Mouse (Mus musculus): ENCODE data around the gene Fbln1. TPM values are rescaled to one million over a fixed set of nuclear protein-coding genes. Genes with fewer than 3 reads are reported as not detected.

Fbln1 gene
- total RNA-seq, 2 experiments from 2014 or later: 64.1 to 77.4 TPM

- no peak for DNase-seq (ENCODE audit: low spot score in 2 of 2)
These were observed 27.5 kb downstream of the Fbln1 start for GRCm38 (mm10) chr15:85233251-85233611.

DNA sequence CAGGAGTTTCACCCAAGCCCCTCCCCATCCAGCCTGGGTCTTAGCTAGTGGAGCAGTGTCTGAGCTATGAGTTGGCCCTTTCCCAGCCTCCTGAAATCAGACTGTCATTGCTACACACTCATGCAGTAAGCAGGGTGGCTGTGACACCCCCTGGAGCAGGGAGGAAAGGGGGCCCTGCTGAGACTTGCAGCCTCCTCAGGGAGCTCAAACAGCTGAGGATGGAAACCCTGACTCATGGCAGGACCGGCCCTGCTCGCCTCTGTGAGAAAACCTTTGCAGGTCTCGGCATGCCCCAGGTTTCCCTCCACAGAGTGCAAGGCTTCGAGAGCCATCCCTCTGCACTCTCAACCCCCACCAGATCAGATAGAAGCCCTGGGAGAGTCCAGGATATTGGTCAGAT is 27.9 kb downstream of the Fbln1 start:
- no peak for DNase-seq (ENCODE audit: low spot score in 2 of 2)

- no peak for DNase-seq (ENCODE audit: low spot score in 2 of 2)
These were observed 33.3 kb downstream of the Fbln1 start for GRCm38 (mm10) chr15:85238821-85239745.

GRCm38 (mm10) chr15:85240086-85240485 is 34.3 kb downstream of the Fbln1 start:
- DNase-seq (ENCODE audit: low spot score in 2 of 2): no peak

GRCm38 (mm10) chr15:85241856-85242255 is 36.1 kb downstream of the Fbln1 start:
- DNase-seq (ENCODE audit: low spot score in 2 of 2): no peak

DNA sequence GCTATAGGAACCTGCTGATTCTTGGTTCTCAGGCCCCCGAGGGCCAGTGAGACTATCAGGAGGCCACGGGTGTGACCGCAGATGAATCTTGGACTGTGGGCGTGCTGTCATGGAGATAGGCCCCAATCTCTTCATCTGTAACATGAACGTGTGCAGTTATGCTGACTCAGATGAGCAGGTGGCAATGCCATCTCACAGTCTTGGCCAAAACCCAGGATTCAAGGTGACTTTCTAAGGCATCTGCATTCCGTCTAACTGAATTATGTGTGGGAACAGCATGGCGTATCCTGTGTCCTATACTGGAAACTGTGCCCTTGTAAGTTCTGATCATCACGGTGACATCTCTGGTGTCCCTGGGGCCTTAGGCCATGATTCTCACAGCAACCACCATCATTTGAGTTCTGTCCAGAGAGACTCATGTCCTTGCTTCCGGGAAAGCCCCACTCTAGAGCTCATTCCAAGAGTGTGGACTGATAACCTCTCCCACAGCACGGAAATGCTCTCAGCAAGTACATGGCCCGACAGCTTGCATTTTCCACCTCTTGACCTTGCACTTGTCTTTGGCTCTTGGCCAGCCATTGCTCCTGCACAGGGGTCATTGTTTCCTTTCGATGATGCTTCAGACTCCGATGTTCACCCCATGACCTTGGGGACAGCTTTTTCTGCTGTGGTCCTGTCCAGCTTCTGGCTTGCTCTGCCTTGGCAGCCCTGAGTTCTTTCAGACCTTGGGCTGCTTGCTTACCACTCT is 38.8 kb downstream of the Fbln1 start:
- no peak for DNase-seq (ENCODE audit: low spot score in 2 of 2)

DNA sequence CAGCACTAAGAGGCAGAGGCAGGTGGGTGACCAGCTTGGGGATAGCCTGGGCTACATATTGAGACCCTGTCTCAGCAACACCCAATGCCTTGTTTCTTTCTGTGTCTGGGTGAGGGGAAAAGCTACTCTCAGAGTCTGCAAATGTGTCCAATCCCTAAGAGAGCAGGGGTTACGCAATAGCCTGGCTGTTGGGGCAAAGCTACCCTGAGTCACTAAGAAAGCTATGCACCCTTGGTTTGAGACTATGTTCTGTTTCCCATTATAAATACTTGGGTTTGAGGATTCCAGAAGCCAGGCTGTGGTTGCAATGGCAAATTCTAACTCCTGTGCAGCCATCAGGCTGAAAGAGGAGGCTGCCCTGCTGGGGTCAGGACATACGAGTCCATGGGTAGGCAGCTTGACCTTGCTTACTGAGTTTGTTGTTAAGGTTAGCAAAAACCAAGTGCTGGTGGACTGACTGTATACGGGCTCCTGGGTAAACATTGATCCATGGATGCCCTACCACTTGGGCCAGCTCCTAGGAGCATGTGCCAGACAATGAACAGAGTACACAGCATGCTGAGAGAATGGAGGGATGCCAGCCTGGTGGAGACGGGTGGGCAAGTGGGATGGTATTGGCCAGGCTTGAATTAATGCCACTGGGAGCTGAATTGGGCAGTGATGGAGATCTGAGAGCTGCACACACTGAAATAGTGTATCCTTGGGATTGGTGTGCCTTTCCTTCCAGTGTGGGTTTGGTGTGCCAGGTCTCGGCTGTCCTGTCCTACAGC is 39.7 kb downstream of the Fbln1 start:
- DNase-seq (ENCODE audit: low spot score in 2 of 2): no peak

DNA sequence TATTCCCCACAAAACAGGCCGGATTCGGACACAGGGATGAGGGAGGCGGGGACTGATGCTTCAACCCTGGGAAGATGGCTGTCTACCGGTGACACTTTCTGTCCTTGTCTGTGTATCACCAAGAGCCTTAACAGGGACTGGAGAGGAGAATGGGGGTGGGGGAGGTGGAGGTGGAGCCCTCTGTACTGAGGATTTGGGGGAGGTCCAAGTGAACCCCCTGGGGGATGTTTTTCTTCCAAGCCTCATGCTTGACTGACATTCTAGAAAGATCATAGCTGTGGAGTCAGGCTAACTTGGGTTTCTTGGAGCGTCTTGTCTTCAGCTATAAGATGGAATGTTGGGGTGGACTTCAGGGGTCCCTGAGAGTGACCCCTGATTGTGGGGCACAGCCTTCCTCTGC is 40.3 kb downstream of the Fbln1 start:
- DNase-seq (ENCODE audit: low spot score in 2 of 2): no peak

GRCm38 (mm10) chr15:85246936-85247335 is 41.2 kb downstream of the Fbln1 start:
- DNase-seq (ENCODE audit: low spot score in 2 of 2): no peak

- no peak for DNase-seq (ENCODE audit: low spot score in 2 of 2)
These were observed 42.6 kb downstream of the Fbln1 start for GRCm38 (mm10) chr15:85248311-85248710.

DNA sequence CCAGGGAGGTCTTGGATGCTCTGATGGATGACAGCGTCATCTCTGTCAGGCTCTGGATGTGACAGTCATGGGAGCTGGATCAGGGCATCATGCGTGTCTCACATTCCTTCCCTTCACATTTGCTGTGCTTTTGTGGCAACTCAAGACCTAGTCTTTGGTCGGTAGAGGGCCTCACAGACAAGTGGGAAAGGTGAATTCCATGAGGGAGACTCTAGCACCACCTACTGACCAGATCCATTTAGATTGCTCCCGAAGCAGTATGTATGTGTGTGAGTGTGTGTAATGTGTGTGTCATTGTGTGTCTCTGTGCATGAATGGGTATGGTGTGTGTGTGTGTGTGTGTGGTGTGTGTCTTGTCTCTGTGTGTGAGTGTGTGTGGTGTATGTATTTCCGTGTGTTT is 43.5 kb downstream of the Fbln1 start:
- DNase-seq (ENCODE audit: low spot score in 2 of 2): no peak

DNA sequence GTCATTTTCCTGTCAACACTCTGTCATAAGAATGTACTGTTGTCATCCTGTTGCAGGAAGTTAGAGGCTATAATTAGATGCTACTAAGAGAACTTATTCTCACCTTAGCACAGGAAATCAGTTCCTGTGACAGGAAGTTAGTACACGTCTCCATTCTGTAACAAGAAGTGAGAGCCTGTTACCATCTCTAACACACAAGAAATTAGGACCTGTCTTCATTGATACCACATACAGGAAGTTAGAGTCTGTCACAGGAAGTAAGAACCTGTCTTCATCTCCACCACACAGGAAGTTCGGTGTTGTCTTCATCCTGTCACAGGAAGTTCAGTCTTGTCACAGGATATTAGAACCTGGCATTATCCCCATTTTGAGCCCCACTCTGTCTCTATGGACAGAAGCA is 44.7 kb downstream of the Fbln1 start:
- DNase-seq (ENCODE audit: low spot score in 2 of 2): no peak

GRCm38 (mm10) chr15:85252476-85252875 is 46.7 kb downstream of the Fbln1 start:
- no peak for DNase-seq (ENCODE audit: low spot score in 2 of 2)

DNA sequence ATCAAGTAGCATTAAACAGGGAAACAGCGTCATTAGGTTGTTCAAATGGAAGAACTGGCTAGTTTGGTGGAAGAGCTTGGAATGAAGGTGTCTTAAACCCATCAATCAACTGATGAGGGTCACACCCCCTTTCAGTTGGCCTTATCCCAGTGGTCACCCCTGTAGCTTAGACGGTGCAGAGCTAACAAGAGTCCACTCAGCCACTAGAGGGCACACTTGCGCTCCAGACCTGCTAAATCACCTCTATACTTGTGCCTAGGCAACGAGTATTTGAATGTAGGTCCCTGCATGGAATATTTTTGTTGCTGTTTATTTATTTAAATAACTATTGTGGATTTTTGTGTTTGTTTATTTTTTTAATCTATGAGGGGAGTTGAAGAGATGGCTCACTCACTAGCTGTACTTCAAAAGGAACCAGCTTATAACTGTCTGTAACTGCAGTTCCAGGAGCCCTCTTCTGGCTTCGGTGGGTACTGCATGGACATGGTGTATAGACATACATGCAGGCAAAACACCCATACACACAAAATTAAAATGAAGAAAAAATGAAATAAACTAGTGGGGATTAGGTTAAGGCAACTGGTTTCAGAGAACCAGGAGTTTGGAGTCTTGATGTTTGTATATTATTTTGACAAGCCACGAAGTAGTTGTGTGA is 52.2 kb downstream of the Fbln1 start:
- DNase-seq (ENCODE audit: low spot score in 2 of 2): no peak

DNA sequence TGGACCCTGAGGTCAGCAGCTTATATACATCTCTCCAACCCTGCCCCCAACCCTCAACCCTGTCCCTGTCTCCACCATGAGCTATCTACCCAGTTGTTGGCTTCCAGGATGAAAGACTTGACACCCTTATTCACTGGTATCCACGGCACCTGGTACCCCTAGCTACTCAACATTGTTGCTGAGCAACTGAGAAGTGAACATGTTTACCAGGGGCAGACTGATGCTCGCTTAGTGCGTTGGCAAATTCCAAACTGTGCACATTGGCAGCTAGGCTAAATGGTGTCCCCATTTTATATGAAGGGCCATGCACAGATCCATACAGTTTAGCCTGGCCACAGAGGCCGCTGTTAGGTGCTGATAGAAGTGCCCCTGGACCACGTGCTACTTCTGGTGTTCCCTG is 57.1 kb downstream of the Fbln1 start:
- DNase-seq (ENCODE audit: low spot score in 2 of 2): no peak

DNA sequence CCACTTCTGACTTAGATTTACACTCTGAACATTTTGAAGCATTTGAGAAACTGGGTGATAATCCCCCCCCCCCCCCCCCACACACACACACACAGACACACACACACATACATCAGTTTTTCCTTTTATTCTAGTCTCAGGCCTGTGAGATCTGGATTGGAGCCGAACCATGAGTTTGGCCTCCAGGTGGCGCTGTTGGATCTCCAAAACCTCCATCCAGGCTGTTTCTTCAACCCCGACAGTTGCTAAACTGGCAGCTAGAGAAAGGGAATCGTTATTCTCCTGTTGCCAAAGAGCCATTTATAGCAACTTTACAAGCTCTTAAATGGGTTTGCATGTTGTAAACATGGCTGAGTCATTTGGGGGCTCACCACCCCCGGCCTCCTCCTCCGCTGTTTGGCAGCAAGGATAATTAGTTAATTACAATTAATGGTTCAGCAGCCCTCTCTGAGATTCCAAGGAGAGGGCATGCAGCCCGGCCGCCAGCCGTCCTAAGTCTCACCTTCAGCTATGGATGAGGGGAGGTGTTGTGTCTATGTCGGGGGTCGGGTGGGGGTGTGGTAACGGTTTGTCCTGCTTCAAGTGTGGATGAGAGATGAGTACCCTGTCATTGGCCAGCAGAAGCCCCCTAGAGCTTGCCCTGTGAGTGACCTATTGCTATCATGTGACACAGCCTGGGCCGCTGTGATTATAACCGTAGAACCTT is 61.1 kb downstream of the Fbln1 start:
- DNase-seq (ENCODE audit: low spot score in 2 of 2): peak; percentile 63 to 66

DNA sequence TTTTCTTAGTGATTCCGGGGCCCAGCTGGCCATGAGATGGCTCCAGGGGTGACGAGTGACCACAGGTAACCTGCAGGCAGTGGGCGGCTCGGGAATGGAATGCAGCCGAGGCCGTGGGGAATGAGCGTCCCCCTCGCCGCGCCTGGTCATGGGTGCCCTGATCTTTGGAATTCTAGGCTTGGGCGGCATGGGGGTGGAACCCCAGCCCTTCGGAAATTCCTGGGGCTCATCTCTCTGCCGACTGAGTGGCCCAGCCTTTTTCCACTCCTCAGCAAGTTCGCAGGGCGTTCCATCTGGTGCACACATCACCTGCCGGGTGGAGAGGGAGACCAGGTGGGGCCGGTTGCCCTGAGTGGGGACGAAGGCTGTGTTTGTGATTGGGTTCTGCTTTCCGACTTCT is 62.1 kb downstream of the Fbln1 start:
- no peak for DNase-seq (ENCODE audit: low spot score in 2 of 2)

- no peak for DNase-seq (ENCODE audit: low spot score in 2 of 2)
These were observed 67.2 kb downstream of the Fbln1 start for GRCm38 (mm10) chr15:85272988-85273387.

DNA sequence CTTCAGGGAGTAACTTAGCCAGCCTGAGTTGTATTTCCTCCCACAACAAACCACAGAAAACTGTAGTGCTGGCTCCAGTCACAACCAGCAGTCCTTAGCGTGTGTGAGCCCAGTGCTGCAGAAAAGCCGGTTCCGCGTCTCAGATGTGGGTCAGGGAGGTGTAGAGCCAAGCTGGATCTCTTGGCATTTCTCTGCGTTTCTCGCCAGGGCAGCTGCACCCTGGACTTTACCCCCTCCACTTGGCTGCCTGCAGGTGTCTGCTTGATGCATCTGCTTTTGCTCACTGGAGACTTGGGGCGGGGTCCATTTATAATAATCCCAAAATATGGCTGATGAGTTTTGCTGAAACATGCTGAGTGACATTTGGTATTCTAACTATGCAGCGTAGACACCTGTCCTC is 71.5 kb downstream of the Fbln1 start:
- no peak for DNase-seq (ENCODE audit: low spot score in 2 of 2)

DNA sequence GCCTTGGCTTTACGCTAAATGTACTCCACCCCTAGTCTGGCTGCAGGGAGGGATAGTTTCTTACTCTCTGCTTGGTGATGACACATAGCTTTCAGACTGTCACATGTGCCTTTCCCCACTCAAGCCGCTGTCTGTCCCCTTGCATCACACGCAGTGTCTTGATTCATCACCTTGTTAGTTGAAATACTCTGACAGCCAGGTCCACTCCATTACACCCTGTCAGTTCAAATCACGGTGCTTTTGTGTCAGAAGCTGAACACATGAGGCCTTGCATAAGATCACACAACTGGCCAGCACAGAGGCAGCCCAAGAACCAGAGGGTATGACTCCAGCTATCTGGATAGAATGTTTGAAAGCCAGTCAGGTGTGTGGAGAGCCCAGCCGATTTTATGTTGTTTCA is 73.2 kb downstream of the Fbln1 start:
- DNase-seq (ENCODE audit: low spot score in 2 of 2): no peak

DNA sequence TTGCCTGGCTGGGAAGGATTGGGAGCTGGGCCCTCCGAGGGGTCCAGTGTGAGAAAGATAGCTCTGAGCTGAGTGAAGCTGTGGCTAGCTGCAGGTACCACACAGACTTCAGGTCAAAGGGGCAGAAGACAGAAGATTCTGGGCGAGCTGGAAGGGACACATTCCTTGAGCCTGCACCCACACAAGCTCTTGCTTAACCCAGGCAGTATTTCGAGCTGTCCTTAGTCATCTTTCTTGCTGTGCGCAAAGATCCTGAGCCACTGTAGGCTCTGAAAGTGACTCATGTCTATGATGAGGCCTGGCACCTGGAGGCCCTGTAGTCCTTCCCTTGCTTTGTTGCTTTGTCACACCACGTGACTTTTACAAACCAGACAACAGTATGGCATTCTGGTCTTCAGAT is 76.3 kb downstream of the Fbln1 start:
- no peak for DNase-seq (ENCODE audit: low spot score in 2 of 2)
